Mouse (Mus musculus): ENCODE measurements around the gene Dock10. TPM values are rescaled to one million over a fixed set of nuclear protein-coding genes. Genes with fewer than 3 reads are reported as not detected.

Gene Dock10
- polyA plus RNA-seq, 1 experiment from 2014 or later: 5.2 TPM

- no peak overlapping the region for H3K4me3 ChIP-seq
- H3K9ac ChIP-seq: no peak overlapping the region
- no peaks in the 10 kb centered on the region for H3K4me1 ChIP-seq
- 0 out of 2 replicates have a peak, but pooled peaks have one; percentile 33 for ATAC-seq (ENCODE audit: low FRiP score, low read depth)
- H3K36me3 ChIP-seq: no peaks in the 10 kb centered on the region
- H3K9me3 ChIP-seq: no peaks in the 10 kb centered on the region
- H3K27ac ChIP-seq: no peak overlapping the region
- WGBS: 84% methylated on average over 3 of the region's 3 CpGs
- no peaks in the 10 kb centered on the region for H3K27me3 ChIP-seq (replicated peaks)
- no peak overlapping the region for H3K4me2 ChIP-seq (replicated peaks)
Measured at GRCm38 (mm10) chr1:80541522-80541921, 216.8 kb downstream of the Dock10 start.

GRCm38 (mm10) chr1:80522197-80522596 lies 236.1 kb downstream of the Dock10 start:
- ATAC-seq (ENCODE audit: low FRiP score, low read depth): no peak

GRCm38 (mm10) chr1:80520456-80520855 lies 237.9 kb downstream of the Dock10 start:
- no peaks in the 10 kb centered on the region for H3K4me1 ChIP-seq
- no peak for ATAC-seq (ENCODE audit: low FRiP score, low read depth)
- H3K36me3 ChIP-seq: no peaks in the 10 kb centered on the region
- no peak overlapping the region for H3K4me2 ChIP-seq (replicated peaks)
- no peak overlapping the region for H3K27ac ChIP-seq
- H3K9ac ChIP-seq: no peak overlapping the region
- H3K4me3 ChIP-seq: no peak overlapping the region
- H3K27me3 ChIP-seq (replicated peaks): no peaks in the 10 kb centered on the region
- H3K9me3 ChIP-seq: no peaks in the 10 kb centered on the region
- WGBS: 13% methylated on average over 2 of the region's 2 CpGs

More at GRCm38 (mm10) chr1:80522197-80522596, 236.1 kb downstream of the Dock10 start:
- H3K9ac ChIP-seq: no peak overlapping the region
- H3K9me3 ChIP-seq: no peaks in the 10 kb centered on the region
- H3K27me3 ChIP-seq (replicated peaks): no peaks in the 10 kb centered on the region
- H3K4me2 ChIP-seq (replicated peaks): no peak overlapping the region
- WGBS: 70% methylated on average over 5 of the region's 5 CpGs
- no peak overlapping the region for H3K4me3 ChIP-seq
- no peaks in the 10 kb centered on the region for H3K4me1 ChIP-seq
- no peak overlapping the region for H3K27ac ChIP-seq
- no peaks in the 10 kb centered on the region for H3K36me3 ChIP-seq

GRCm38 (mm10) chr1:80519893-80520292 lies 238.4 kb downstream of the Dock10 start:
- ATAC-seq (ENCODE audit: low FRiP score, low read depth): no peak
- 12% methylated on average over 1 of the region's 1 CpGs for WGBS
- H3K4me2 ChIP-seq (replicated peaks): no peak overlapping the region
- no peaks in the 10 kb centered on the region for H3K9me3 ChIP-seq
- no peak overlapping the region for H3K4me3 ChIP-seq
- H3K36me3 ChIP-seq: no peaks in the 10 kb centered on the region
- H3K27me3 ChIP-seq (replicated peaks): no peaks in the 10 kb centered on the region
- no peaks in the 10 kb centered on the region for H3K4me1 ChIP-seq
- H3K27ac ChIP-seq: no peak overlapping the region
- no peak overlapping the region for H3K9ac ChIP-seq

- WGBS: 49% methylated on average over 6 of the region's 6 CpGs
- Histone ChIP-seq H3K36me3 (no peaks in the 10 kb centered on the region), H3K4me3 (no peak overlapping the region), H3K4me2 (replicated peaks) (no peak overlapping the region), H3K27me3 (replicated peaks) (no peaks in the 10 kb centered on the region), H3K9me3 (no peaks in the 10 kb centered on the region), H3K27ac (no peak overlapping the region), H3K4me1 (no peaks in the 10 kb centered on the region), H3K9ac (no peak overlapping the region)
- no peak for ATAC-seq (ENCODE audit: low FRiP score, low read depth)
Measured at GRCm38 (mm10) chr1:80515836-80516235, 242.5 kb downstream of the Dock10 start.

GRCm38 (mm10) chr1:80512210-80512948 lies 245.9 kb downstream of the Dock10 start:
- H3K9me3 ChIP-seq: no peaks in the 10 kb centered on the region
- no peak overlapping the region for H3K4me2 ChIP-seq (replicated peaks)
- H3K9ac ChIP-seq: no peak overlapping the region
- H3K27ac ChIP-seq: no peak overlapping the region
- H3K4me3 ChIP-seq: no peak overlapping the region
- 64% methylated on average over 8 of the region's 8 CpGs for WGBS
- ATAC-seq (ENCODE audit: low FRiP score, low read depth): 0 out of 2 replicates have a peak, but pooled peaks have one; percentile 17
- H3K36me3 ChIP-seq: no peaks in the 10 kb centered on the region
- H3K27me3 ChIP-seq (replicated peaks): no peaks in the 10 kb centered on the region
- H3K4me1 ChIP-seq: no peaks in the 10 kb centered on the region

- H3K4me1 ChIP-seq: no peaks in the 10 kb centered on the region
- 79% methylated on average over 2 of the region's 2 CpGs for WGBS
- H3K4me2 ChIP-seq (replicated peaks): no peak overlapping the region
- no peaks in the 10 kb centered on the region for H3K36me3 ChIP-seq
- no peaks in the 10 kb centered on the region for H3K9me3 ChIP-seq
- ATAC-seq (ENCODE audit: low FRiP score, low read depth): no peak
- no peak overlapping the region for H3K9ac ChIP-seq
- no peak overlapping the region for H3K27ac ChIP-seq
- H3K27me3 ChIP-seq (replicated peaks): no peaks in the 10 kb centered on the region
- H3K4me3 ChIP-seq: no peak overlapping the region
Measured at GRCm38 (mm10) chr1:80504757-80505156, 253.6 kb downstream of the Dock10 start.

GRCm38 (mm10) chr1:80504081-80504480 lies 254.2 kb downstream of the Dock10 start:
- no peaks in the 10 kb centered on the region for H3K9me3 ChIP-seq
- WGBS: 97% methylated on average over 4 of the region's 4 CpGs
- H3K27ac ChIP-seq: no peak overlapping the region
- H3K9ac ChIP-seq: no peak overlapping the region
- H3K36me3 ChIP-seq: no peaks in the 10 kb centered on the region
- no peak overlapping the region for H3K4me2 ChIP-seq (replicated peaks)
- no peaks in the 10 kb centered on the region for H3K27me3 ChIP-seq (replicated peaks)
- H3K4me1 ChIP-seq: no peaks in the 10 kb centered on the region
- no peak overlapping the region for H3K4me3 ChIP-seq
- no peak for ATAC-seq (ENCODE audit: low FRiP score, low read depth)

DNA sequence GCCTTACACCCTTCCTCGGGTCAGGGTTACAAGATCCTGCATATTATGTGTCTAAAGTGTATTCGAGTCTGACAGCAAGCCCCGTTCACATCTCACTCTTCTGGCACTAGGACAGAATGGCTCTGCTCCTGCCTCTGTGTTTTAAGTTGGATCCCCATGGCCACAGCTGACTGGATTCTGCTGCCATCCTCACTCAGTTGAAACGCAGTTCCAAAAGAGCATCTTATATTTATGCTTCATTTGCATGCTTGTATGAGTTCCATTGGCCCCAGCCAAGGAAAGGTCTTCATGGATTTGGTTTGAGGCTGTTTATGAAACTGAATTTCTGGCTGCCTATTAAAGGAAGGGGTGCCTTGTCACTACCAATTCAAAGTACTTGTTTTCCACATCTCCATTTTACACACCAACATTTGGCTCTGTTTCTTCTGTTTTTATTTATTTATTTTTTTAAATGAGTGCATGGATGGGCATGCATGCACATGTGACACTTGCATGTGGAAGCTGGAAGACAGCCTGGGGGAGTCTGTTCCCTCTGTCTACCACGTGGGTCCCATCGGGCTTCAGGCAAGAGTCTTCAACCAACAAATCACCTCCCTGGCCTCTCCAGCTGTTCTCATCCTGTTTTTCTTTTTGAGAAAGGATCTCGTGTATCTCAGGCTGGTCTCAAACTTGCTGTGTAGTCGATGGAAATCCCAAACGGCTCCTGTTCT lies 255.7 kb downstream of the Dock10 start:
- H3K4me1 ChIP-seq: no peaks in the 10 kb centered on the region
- H3K4me3 ChIP-seq: no peak overlapping the region
- no peak overlapping the region for H3K27ac ChIP-seq
- no peak for ATAC-seq (ENCODE audit: low FRiP score, low read depth)
- no peak overlapping the region for H3K4me2 ChIP-seq (replicated peaks)
- H3K27me3 ChIP-seq (replicated peaks): no peaks in the 10 kb centered on the region
- WGBS: 89% methylated on average over 9 of the region's 9 CpGs
- no peaks in the 10 kb centered on the region for H3K36me3 ChIP-seq
- no peak overlapping the region for H3K9ac ChIP-seq
- H3K9me3 ChIP-seq: no peaks in the 10 kb centered on the region

- no peaks in the 10 kb centered on the region for H3K27me3 ChIP-seq (replicated peaks)
- no peaks in the 10 kb centered on the region for H3K9me3 ChIP-seq
- no peaks in the 10 kb centered on the region for H3K36me3 ChIP-seq
- no peak overlapping the region for H3K27ac ChIP-seq
- 49% methylated on average over 7 of the region's 7 CpGs for WGBS
- no peak for ATAC-seq (ENCODE audit: low FRiP score, low read depth)
- no peak overlapping the region for H3K9ac ChIP-seq
- H3K4me2 ChIP-seq (replicated peaks): no peak overlapping the region
- H3K4me3 ChIP-seq: no peak overlapping the region
- no peaks in the 10 kb centered on the region for H3K4me1 ChIP-seq
Measured at GRCm38 (mm10) chr1:80499264-80499663, 259.1 kb downstream of the Dock10 start.

DNA sequence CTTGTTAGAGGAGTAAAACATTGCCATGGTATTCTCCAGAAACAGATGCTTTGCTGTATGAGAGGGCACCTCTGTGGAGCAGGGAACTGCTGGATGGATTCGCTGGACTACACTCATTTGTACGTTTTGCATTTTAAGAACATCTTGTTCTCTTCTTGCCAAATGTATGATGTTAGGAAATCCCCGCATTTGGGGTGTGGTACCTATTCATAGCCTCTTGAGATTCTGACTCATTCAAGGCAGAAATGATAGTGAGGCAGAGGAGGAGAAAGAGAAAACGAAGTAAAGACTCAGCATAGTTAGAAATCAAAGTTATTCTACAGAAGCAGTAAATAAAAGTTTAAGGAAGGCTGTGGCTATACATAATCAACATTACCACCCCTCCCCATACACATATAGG lies 262.0 kb downstream of the Dock10 start:
- WGBS: 88% methylated on average over 4 of the region's 4 CpGs
- H3K4me1 ChIP-seq: no peaks in the 10 kb centered on the region
- no peaks in the 10 kb centered on the region for H3K36me3 ChIP-seq
- no peak overlapping the region for H3K4me2 ChIP-seq (replicated peaks)
- no peak overlapping the region for H3K27ac ChIP-seq
- no peak overlapping the region for H3K4me3 ChIP-seq
- no peak for ATAC-seq (ENCODE audit: low FRiP score, low read depth)
- H3K27me3 ChIP-seq (replicated peaks): no peaks in the 10 kb centered on the region
- no peaks in the 10 kb centered on the region for H3K9me3 ChIP-seq
- H3K9ac ChIP-seq: no peak overlapping the region

- Histone ChIP-seq H3K27me3 (replicated peaks) (no peaks in the 10 kb centered on the region), H3K36me3 (no peaks in the 10 kb centered on the region), H3K4me2 (replicated peaks) (no peak overlapping the region), H3K9ac (no peak overlapping the region), H3K27ac (no peak overlapping the region), H3K4me1 (no peaks in the 10 kb centered on the region), H3K9me3 (no peaks in the 10 kb centered on the region), H3K4me3 (no peak overlapping the region)
- no peak for ATAC-seq (ENCODE audit: low FRiP score, low read depth)
- WGBS: 83% methylated on average over 5 of the region's 5 CpGs
Measured at GRCm38 (mm10) chr1:80483419-80483818, 274.9 kb downstream of the Dock10 start.

All from neural tube, embryonic 12.5 days (tissue).